Mouse (Mus musculus) cerebellum, adult 9-10 months (tissue): Measurements from ENCODE around the gene Trip10.

Experiments
- DNase-seq: peaks from one replicate; pipeline ENCODE4 v3.0.0; 2022

The Trip10 gene

DNA sequence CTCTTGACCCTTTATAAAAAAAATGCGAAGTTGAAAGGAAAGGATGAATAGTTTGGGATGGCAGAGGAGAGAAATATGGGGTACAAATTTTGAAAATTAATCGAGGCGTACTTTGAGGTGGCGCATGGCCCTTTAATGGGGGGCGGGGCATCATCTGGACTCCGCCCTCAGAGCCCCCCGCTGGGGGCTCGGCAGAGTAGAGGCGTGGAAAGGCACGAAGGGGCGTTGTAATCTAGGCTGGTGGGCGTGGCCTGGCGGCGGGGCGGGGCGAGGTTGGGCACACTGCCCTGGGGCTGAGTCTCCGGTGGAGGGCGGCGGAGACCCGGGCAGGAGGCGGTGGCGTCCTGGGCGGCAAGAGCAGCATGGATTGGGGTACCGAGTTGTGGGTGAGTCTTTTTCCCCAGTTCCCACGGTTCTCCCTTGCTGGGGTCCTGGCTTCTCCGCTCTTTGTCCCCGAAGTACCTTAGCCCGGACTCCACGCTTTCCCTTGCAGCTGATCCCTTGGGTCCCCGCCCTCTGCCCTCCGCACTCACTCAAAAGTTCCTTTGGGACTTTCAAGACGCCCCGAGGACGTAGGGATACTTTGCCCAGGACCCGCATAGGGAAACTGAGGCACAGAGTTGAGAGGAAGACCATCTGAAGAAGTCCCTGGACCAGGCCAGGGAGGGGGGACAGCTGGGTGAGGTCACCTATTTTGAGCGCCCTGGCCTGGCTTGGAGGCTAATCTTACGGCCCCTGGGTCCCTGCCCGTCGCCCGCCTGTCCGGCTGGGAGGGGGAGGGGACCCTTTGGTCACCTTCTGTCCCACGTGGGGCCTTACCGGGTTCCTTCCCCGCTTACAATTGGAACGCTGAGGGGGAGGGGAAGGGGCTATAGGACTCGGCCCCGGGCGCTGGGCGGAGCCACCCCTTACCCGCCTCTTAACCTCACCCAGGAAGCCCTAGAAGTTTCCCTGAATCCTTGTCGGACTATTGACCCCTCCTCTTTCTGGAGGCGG lies at the start of gene Trip10:
Gene Trip10 (plus strand): TSS at position 270 of the 996 bp plus-strand sequence.
- DNase-seq: peak; percentile 88

DNA sequence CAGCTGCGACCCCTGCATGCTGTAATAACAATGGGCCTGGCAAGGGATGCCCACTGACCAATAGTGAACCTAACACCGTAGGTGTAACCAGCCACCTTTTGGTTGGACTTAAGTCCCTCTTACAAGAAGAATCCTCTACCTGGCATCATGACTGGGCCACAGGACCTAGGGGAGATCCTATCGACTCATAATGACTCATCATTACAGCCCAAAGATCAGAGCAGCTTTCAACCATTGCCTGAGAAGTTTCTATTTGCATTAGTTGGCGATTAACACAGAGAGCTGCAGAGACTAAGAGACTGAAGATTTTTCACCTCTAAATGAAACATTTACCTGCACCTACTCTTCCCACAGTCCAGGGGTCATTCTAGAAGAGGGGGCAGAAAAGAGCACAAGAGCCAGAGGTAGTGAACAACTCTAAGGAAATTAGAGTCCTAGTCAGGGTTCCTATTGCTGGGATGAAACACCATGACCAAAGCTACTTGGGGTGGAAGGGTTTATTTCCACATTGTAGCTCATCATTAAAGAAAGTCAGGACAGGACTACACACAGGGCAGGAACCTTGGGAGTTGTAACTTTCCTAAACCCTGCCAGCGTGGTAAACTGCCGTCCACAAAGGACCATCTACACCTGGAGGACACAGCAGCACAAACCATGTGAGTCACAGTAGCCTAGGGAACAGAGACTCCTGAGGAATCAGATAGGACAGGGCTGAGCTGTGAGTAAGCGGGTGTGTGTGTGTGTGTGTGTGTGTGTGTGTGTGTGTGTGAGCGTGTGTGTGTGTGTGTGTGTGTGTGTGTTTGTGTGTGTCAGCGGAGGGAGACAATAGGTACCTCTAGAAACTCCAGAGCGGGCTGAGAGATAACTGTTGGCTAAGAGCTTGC lies 47.2 kb upstream of the Trip10 start:
- no peak for DNase-seq

DNA sequence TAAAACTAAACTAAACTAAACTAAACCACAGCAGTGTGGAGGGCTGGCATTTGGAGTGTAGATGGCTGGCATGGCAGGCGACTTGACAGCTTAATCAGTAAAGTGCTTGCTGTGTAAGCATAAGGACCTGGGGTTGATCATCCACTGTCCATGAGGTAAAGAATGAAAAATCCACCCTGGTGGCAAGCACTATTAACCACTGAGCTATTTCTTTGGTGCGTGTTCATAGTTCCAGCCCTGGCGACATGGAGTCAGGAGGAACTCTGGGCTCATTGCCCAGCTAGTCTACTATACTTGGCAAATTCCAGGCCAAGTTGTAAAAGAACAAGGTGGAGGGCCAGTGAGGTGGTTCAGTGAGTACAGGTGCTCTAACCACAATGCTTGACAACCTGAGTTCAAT lies 41.3 kb upstream of the Trip10 start:
- no peak for DNase-seq

DNA sequence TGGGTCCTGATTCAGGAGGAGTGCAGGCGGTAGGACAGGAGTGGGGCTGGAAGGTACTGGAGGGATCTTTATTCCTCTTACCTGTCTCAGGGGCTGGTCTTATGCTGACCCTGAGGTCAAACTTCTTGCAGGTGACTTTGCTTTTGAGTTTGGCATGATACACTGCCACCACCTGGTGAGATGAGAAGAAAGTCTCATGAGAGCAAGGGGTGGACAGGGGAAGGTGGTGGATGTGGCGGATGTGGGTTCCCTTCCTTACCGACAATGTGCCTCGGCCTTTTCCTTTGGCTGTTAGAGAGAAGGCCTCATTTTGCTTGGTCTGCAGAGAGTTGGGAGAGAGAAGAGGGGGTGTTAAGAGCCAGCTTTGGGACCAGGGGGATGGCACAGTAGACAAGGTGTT lies 39.9 kb upstream of the Trip10 start:
- no peak for DNase-seq

DNA sequence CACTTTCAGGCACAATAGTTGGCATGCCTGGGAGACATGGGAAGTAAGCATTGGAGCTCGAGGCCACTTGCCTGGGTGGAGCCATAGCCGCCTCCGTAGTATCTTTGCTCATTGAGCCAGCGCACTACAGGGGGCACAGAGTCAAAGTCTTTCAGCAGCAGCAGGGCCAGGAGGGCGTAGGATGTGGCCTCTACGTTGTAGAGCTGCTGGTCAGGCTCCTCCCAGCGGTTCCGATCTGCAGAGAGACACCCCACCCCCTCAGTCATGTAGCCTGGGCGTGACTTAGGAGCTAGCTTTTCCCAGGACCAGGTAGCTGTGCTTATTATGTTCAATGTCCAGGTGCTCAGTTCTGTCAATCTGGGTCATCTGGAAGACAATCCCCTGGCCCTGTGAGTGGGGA lies 37.8 kb upstream of the Trip10 start:
- DNase-seq: no peak

DNA sequence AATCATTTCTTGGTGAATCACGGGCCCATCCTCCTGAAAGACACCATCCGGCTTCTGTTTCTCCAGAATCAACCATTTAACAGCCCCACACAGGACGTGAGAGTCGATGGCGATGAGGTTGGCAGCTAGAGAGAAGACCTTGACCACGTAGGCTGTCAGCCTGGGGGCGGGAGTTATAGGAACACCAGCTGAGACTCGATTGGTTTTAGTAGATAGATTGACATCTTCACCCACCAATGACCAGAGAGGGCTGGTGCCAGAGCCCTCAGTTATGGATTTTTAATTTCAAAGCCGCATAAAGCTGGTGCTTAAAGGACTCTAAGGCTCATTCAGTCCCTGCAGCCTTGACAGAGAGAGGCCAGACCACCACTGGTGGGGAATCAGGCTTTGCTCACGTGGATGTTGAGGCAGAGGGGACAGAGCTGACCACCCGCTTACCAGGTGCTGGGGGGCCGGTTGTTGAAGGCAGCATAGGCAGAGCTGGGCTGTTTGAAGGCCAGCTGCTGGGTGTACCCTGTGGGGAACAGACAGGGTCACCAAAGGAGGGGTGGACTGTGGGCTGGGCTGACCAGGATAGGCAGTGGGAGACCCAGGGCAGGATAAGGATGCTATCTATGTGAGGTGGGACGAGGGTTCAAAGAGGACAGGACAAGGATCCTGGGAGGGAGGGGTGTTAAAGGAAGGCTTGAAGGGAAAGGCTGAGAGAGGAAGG lies 34.4 kb upstream of the Trip10 start:
- DNase-seq: no peak

DNA sequence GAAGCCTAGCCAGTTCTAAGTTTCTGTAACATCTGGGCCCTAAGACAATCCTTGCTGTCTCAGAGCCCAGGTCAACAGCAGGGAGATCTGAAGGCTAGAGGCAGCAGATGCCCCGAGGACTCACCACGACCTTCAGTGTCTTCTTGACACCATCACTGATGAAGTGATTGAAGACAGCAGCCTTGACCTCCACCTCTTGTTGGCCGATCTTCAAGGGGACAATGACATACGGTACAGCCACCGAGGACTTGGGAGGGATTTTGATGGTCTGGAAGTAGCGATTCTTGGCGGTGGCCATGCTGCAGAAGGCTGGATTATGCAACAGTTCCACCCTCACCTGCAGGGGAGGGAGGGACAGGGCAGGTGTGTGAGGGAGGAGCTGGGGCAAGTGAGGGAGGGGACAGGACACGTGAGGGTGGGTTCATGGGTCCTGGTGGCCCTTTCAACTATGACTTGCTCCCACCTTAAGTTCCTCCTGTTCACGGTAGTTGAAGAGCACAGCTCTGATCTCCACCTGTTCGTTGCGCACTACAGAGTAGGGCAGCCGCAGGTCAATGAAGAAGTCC lies 30.8 kb upstream of the Trip10 start:
- DNase-seq: no peak

DNA sequence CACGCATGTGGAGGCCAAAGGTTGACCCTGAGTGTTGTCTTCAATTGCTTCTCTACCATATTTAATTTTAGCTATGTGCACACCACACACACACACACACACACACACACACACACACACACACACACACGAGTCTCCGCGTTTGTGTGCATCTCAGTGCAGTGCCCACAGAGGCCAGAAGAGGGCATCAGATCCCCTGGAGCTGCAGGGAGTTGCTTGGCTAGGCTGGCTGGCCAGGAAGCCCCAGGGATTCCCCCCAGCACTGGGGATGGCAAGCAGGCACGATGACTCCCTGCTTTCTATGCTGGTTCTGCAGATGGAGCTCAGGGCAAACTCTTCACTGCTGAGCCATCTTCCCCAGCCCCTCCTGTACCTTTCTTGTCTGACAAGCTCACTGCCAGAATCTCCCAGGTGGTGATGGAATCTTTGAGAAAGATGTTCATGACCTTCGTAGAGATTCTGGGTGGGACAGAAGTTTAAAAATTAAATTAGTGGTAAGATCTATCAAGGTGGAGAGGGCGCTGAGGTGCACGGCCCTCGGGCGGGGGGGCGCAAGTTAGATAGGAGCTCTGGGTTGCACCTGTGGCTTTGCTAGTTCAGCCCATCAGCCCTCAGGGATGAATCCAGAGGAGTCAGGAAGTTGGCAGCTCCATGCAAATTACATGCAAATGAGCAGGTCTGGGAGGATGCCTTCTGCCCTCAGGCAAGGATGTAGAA lies 29.9 kb upstream of the Trip10 start:
- DNase-seq: peak; percentile 49

DNA sequence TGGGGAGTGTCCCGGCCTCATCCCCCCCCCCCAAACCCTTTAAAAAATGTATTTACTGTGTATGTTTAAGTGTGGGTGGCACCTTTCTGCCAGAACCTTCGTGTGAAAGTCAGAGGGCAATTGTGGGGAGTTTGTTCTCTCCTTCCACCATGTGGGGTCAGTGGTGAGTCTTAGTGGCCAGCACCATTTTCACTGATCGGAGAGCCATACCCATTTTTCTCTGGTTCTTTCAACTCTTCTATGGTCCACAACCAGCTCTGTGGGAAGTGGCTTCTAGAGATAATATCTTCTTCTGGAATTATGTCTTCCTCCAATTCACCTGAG lies 29.4 kb upstream of the Trip10 start:
- DNase-seq: no peak

DNA sequence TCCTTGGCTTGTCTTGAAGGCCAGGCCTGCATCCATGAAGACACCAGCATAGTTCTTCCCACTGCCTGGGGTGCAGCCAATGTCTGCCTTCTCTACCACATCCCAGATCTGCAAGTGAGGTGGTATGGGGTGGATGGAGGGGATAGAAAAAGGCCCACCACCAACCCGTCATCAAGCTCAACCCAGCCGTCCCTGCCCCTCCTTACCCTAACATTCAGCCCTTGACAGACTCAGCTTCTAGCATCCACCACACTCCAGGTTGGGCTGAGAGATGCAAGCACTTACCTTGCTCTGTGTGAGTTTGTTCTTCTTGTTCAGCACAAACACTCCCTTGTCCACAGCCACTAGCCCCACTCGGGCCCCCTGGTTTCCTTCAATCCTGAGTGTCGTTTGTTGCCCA lies 27.3 kb upstream of the Trip10 start:
- no peak for DNase-seq

DNA sequence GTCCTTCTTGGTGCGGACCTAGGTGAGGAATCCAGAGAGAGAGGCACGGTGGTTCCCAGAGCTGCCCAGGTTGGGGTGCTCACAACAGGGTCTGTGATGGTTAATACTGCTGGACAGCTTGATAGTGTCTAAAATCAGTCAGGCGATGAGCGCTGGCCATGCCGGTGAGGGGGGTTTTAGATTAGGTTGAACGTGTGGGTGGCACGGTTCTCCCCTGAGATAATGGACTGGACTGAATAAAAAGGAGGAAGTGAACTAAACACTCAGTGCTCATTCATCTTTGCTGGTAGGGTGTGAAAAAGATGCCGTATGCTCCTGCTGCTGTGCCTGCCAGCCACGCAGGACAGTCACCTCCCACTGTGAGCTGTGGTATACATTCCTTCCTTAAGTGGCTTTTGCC lies 25.9 kb upstream of the Trip10 start:
- no peak for DNase-seq

DNA sequence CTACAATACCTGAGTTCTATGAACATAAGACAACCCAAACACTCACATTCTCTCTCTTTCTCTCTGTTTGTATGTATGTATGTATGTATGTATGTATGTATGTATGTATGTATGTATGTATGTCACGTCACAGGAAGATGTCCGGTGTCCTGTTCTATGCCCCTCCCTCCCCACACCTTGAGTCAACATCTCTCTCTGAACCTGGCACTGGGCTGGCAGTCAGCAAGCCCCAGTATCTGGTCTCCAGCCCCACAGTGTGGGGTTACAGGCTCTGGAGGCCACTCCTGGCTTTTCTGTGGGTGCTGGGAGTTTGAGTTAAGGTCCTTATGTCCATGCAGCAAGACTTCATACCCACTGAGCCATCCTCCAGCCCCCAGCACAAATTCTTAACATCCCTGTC lies 21.8 kb upstream of the Trip10 start:
- DNase-seq: no peak

DNA sequence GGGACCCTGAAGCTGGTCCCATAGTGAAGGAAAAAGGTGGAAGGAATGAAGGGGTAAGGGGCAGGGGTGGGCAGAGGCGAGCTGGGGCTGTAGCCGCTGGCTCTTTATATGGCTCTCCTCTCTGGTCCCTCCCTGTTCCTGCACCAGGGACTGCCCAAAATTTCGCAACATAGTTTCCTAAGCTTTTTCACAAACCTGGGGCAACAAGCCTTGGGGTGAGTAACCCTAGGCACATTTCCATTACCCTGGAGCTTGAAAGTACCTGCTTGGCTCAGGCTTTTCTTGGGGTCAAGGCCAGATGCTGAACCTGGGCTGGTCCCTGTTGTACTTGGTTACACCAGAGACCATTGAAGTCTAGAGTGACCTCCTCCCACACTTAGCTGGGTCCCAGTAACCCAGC lies 21.2 kb upstream of the Trip10 start, which contains the start of gene C3:
Gene C3 (minus strand): TSS at position 123 of the 400 bp plus-strand sequence.
- no peak for DNase-seq

DNA sequence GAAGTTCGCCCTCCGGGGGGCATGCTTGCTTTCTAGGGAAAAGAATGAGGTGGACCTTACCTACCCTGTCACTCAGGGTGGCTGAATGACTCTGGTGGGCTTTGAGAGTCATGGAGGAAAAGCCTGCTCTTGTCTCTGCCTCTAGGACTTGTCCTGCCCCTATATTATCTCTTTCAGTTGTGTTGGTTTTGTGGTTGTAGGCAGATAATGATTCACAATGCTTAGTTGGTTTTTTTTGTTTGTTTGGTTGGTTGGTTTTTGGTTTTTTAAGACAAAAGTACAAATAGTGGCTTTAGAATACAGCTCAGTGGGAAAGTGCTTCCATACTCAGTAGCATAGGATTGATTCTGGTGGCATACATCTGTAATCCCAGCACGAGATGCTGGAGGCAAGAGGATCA lies 20.4 kb upstream of the Trip10 start:
- DNase-seq: no peak

DNA sequence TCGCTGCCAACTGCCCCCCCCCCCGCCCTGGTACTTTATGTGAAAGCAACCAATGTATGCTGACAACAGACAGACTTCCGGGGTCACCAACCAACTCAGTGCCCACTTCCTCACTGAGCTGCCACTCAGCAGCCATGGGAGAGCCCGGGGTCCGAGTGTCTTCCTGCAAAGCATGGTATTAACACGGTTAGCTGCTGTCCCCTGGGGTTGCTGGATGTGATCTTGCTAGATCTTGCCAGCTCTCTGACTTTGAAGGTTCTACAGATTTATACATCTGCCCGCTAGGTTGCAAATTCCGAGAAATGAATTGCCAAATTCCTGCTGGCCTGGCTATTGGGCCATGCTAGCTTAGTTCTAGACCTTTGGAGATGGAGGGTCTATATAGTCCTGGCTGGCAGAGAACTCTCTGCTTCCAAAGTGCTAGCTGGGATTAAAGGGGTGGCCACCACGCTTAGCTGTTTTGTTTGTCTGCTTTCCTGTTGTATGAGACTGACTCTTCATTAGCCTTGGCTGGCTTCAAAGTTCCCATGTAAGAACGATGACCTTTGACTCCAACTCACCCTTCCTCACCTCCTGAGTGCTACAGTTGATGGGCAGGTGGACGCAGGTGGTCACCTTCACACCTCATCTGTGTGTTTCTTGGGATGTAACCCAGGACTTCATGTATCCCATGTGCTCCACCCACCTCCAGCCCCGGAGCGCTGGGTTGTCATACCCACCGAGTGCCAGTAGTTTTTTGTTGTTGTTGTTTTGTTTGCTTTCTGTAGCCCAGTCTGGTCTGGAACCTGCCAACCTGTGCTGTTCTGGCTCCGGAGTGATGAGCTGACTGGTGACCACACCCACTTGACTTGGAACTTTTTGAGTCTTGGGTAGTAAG lies 19.2 kb upstream of the Trip10 start:
- no peak for DNase-seq

DNA sequence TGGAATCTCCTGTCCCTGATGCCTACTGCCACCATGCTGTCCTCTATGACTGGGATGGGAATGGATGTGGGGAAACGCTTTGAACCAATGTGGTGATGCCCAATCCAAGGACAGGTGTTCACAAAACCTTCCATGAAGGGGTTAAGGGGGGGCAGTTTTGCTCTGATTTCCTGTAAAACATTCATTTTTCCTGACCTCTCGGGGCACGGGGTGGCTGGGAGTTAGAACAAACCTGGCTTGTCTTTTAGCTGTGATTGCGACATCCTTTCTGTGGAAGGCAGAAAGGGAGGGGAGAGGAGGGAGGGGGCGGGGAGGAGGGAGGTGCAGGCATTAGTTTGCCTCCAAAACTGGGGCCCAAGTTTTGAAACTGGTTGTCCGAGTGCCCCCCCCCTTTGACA lies 18.5 kb upstream of the Trip10 start:
- DNase-seq: no peak

DNA sequence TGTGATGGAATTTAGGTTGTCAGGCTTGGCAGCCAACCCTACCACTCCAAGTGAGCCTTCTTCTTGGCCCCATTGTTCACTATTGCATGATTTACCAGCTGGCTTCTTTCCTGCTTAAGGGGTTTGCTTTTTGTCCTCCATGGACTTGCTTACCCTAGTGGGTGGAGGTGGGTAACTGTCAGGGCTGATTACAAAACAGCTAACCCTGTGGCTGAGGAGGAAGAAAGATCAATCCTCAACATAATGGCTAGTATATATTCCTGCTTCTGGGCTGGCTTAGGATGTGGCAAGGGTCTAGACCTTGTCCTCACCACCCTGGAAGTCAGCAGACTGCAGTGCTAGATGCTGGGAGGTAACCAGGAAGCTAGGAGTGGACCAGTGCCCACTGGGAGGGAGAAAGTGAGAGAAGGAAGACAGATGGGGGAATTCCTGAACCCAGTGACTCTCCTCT lies 17.9 kb upstream of the Trip10 start:
- no peak for DNase-seq

DNA sequence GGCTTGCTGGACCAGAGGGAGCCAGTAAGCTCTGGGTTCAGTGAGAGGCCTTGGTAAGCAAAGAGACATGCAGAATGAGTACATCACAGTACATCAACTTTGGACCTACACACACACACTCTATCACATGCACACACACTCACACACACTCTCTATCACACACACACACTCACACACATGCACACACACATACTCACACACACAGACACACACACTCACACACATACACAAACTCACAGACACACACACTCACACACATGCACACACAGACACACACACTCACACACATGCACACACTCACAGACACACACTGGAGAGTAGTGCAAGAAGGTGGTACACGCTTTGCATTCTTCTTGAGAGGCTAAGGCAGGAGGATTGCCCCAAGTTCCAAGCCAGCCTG lies 17.1 kb upstream of the Trip10 start:
- no peak for DNase-seq

DNA sequence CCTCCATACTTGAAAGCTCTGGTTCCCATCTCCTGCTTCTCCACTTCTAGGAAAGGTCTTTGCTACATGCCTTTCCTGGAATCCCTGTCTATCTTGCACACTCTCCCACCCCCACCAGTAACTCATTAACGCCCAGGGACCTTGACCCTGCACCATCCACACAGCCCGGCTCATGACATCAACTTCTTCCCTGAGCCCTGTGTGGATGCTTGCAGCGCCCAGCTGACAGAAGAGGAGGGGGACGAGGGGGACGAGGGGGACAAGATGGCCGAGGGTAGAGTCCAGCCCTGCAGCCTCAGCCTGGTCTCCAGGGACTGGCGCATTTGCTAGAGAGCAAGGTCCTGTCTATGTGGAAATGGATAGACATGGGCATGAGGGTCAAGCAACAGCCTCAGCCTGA lies 16.2 kb upstream of the Trip10 start:
- DNase-seq: no peak

DNA sequence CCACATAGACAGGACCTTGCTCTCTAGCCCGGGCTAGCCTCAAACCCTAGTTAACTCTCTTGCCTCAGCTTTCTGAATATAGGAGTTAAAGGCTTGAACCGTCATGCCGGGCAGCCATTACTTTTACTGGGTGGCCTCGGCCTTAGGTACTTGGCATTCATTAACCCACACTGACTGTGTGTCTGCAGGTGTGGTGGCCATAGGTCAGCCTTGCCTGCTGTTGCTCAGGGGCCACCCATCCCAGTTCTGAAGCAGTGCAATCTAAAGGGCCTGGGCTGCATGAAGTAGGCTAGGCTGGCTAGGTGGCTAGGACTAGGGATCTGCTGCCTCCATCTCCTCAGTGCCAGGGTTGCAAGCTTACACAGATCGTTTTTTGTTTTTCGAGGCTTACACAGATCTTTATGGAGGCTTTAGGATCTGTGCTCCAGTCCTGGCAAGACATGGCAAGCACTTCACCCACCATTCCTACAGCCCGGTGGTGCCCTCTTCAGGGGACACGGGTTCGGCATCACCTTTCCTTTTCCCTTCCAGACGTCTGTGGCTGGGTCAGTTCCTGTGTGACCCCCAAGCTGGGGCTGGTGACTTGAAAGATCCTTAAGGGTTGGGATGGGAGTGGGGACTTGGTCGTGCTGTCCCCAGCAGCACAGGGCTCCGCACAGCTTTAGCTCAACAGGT lies 14.9 kb upstream of the Trip10 start:
- no peak for DNase-seq
